Mouse (Mus musculus) limb, embryonic 15.5 days (tissue): ENCODE measurements around the gene Mtmr6. TPM values are rescaled to one million over a fixed set of nuclear protein-coding genes. Genes with fewer than 3 reads are reported as not detected.

Experiments
- microRNA counts: library from miRNA; unstranded; fragments of <30 nt; microRNA quantifications from one replicate; lab custom pipeline; 2016
- microRNA-seq: library from miRNA; unstranded; fragments of <30 nt; microRNA quantifications from one replicate; pipeline ENCODE4, GENCODE M21; 2016
- polyA plus RNA-seq: library from polyadenylated mRNA; unstranded; fragments of >200 nt; fragmentation: Nextera tagmentation; extraction: Ambion mirVana; gene quantifications from 2 replicates; pipeline ENCODE4 v1.2.1, GENCODE M21; 2015

Gene Mtmr6
- polyA plus RNA-seq, 1 experiment from 2014 or later, result 42.1 TPM

MicroRNAs within 50 kb of the gene (microRNA counts, 519-probe panel; counts per million panel counts)
- microRNA mmu-miR-719 (lab: Ali Mortazavi, UCI), result not detected

Small RNA genes lying within 50 kb of the gene (microRNA-seq; reads per million reads assigned to microRNA genes)
- gene Mir719, result not detected

Other genes with a start within 250 kb of the Mtmr6 start
- gene Atp8a2, start 68.0 kb upstream of the Mtmr6 start, polyA plus RNA-seq, result 1.0 and 1.9 TPM in 2 replicates
- gene Nupl1, start 13.8 kb upstream of the Mtmr6 start, polyA plus RNA-seq, result not detected in 2 replicates
- 43.3 and 45.8 TPM in 2 replicates for gene Gm49336, start 13.7 kb upstream of the Mtmr6 start, polyA plus RNA-seq
- gene Amer2, start 108.0 kb downstream of the Mtmr6 start, polyA plus RNA-seq, result 0.71 and 1.2 TPM in 2 replicates